Mouse (Mus musculus) hindbrain, embryonic 10.5 days (tissue): ENCODE data around the gene Trim28. TPM values are rescaled to one million over a fixed set of nuclear protein-coding genes. Genes with fewer than 3 reads are reported as not detected.

Source experiments
- DNase-seq: peaks from one replicate; pipeline ENCODE4 v3.0.0-alpha.2; 2017; ENCODE audit warnings: low spot score
- H3K27ac ChIP-seq: fragments of 300-500 bp; sonication (generic); 2 replicates; pipeline ENCODE4 v1.5.1; 2016; ENCODE audit warnings: mild to moderate bottlenecking, moderate library complexity
- H3K27me3 ChIP-seq: fragments of 300-500 bp; sonication (generic); 2 replicates; pipeline ENCODE4 v1.6.1; 2016; ENCODE audit warnings: mild to moderate bottlenecking; ENCODE audit not compliant: poor library complexity, insufficient read depth, severe bottlenecking
- H3K36me3 ChIP-seq: fragments of 300-500 bp; sonication (generic); 2 replicates; pipeline ENCODE4 v1.6.1; 2016; ENCODE audit warnings: mild to moderate bottlenecking, moderate library complexity
- H3K4me1 ChIP-seq: fragments of 300-500 bp; sonication (generic); replicated peaks from 2 replicates; pipeline ENCODE4 v1.6.1; 2016; ENCODE audit warnings: mild to moderate bottlenecking
- H3K4me3 ChIP-seq: fragments of 300-500 bp; sonication (generic); 2 replicates; pipeline ENCODE4 v1.5.1; 2016; ENCODE audit warnings: mild to moderate bottlenecking, moderate library complexity
- H3K9me3 ChIP-seq: fragments of 300-500 bp; sonication (generic); 2 replicates; pipeline ENCODE4 v1.6.1; 2016; ENCODE audit warnings: mild to moderate bottlenecking, moderate library complexity
- WGBS: fragments of 180-500 bp; shearing (Covaris S2); methylation state at CpG from one replicate; pipeline ENCODE4 v1.1.7; 2016; 5-methylcytosine and 5-hydroxymethylcytosine counted together
- polyA plus RNA-seq: library from polyadenylated mRNA; unstranded; fragments of >200 nt; fragmentation: Nextera tagmentation; extraction: Ambion mirVana; gene quantifications from 2 replicates; pipeline ENCODE4 v1.2.1, GENCODE M21; 2016

Gene Trim28
- polyA plus RNA-seq, 1 experiment from 2014 or later, result 373 TPM

- H3K4me3 ChIP-seq, result peak overlapping the region; percentile 70
- peaks cover 26% of the 10 kb centered on the region for H3K27me3 ChIP-seq
- peaks cover 37% of the 10 kb centered on the region for H3K36me3 ChIP-seq
- WGBS, result 31% methylated on average over 57 of the region's 57 CpGs
- no peak overlapping the region for H3K27ac ChIP-seq
- DNase-seq, result no peak
- H3K4me1 ChIP-seq, result peaks cover 30% of the 10 kb centered on the region
- H3K9me3 ChIP-seq, result 0 out of 2 replicates have a peak, but pooled peaks cover 3% of the 10 kb centered on the region
These were observed 8.6 kb downstream of the Trim28 start for GRCm38 (mm10) chr7:13007341-13008092.

GRCm38 (mm10) chr7:13009143-13010004, 10.5 kb downstream of the Trim28 start:
- Histone ChIP-seq H3K9me3 (0 out of 2 replicates have a peak, but pooled peaks cover 3% of the 10 kb centered on the region), H3K4me3 (peak overlapping the region; percentile 70), H3K27me3 (peaks cover 26% of the 10 kb centered on the region), H3K27ac (peak overlapping the region; percentile 93), H3K36me3 (peaks cover 35% of the 10 kb centered on the region), H3K4me1 (peaks cover 30% of the 10 kb centered on the region)
- DNase-seq, result peak; percentile 98
- under 1% methylated on average over 42 of the region's 42 CpGs for WGBS

GRCm38 (mm10) chr7:13010005-13010908, 11.3 kb downstream of the Trim28 start, which contains the start of gene Zbtb45:
Gene Zbtb45 (minus strand): TSS chr7:13010034.
- Histone ChIP-seq H3K9me3 (0 out of 2 replicates have a peak, but pooled peaks cover 3% of the 10 kb centered on the region), H3K36me3 (peaks cover 28% of the 10 kb centered on the region), H3K4me1 (peaks cover 30% of the 10 kb centered on the region), H3K27ac (peak within 1 kb of the TSS; percentile 93), H3K4me3 (peak within 1 kb of the TSS; percentile 70), H3K27me3 (peaks cover 26% of the 10 kb centered on the region)
- WGBS, result 11% methylated on average over 26 of the region's 26 CpGs
- peak; percentile 38 for DNase-seq

GRCm38 (mm10) chr7:13013671-13014070, 14.8 kb downstream of the Trim28 start:
- WGBS, result 63% methylated on average over 4 of the region's 4 CpGs

GRCm38 (mm10) chr7:13014275-13014839, 15.4 kb downstream of the Trim28 start:
- Histone ChIP-seq H3K27me3 (no peaks in the 10 kb centered on the region), H3K36me3 (no peaks in the 10 kb centered on the region), H3K9me3 (0 out of 2 replicates have a peak, but pooled peaks cover 3% of the 10 kb centered on the region), H3K4me3 (no peak overlapping the region), H3K4me1 (peaks cover 13% of the 10 kb centered on the region), H3K27ac (no peak overlapping the region)
- no peak for DNase-seq
- WGBS, result 33% methylated on average over 6 of the region's 6 CpGs

More at GRCm38 (mm10) chr7:13013671-13014070, 14.8 kb downstream of the Trim28 start:
- Histone ChIP-seq H3K4me1 (peaks cover 17% of the 10 kb centered on the region), H3K27ac (no peak overlapping the region), H3K36me3 (no peaks in the 10 kb centered on the region), H3K27me3 (peaks cover under 1% of the 10 kb centered on the region; the same call in 1 of the 2 replicates), H3K9me3 (0 out of 2 replicates have a peak, but pooled peaks cover 3% of the 10 kb centered on the region), H3K4me3 (no peak overlapping the region)
- DNase-seq, result no peak

- 91% methylated on average over 1 of the region's 1 CpGs for WGBS
- DNase-seq, result no peak
- H3K36me3 ChIP-seq, result no peaks in the 10 kb centered on the region
- peaks cover 12% of the 10 kb centered on the region for H3K4me1 ChIP-seq
- no peaks in the 10 kb centered on the region for H3K9me3 ChIP-seq
- no peaks in the 10 kb centered on the region for H3K27me3 ChIP-seq
- H3K27ac ChIP-seq, result no peak overlapping the region
- no peak overlapping the region for H3K4me3 ChIP-seq
These were observed 16.3 kb downstream of the Trim28 start for GRCm38 (mm10) chr7:13015217-13015616.

GRCm38 (mm10) chr7:13022773-13023535, 24.0 kb downstream of the Trim28 start:
- no peaks in the 10 kb centered on the region for H3K9me3 ChIP-seq

GRCm38 (mm10) chr7:13023928-13024731, 25.2 kb downstream of the Trim28 start:
- under 1% methylated on average over 91 of the region's 95 CpGs for WGBS
- peaks cover 41% of the 10 kb centered on the region for H3K36me3 ChIP-seq

More at GRCm38 (mm10) chr7:13022773-13023535, 24.0 kb downstream of the Trim28 start:
- Histone ChIP-seq H3K4me3 (peak overlapping the region; percentile 97), H3K36me3 (peaks cover 29% of the 10 kb centered on the region), H3K27ac (peak overlapping the region; percentile 99), H3K4me1 (peaks cover 32% of the 10 kb centered on the region), H3K27me3 (no peaks in the 10 kb centered on the region)
- DNase-seq, result peak; percentile 92
- WGBS, result 4% methylated on average over 31 of the region's 31 CpGs

GRCm38 (mm10) chr7:13024805-13025204, 25.9 kb downstream of the Trim28 start:
- DNase-seq, result peak; percentile 83
- Histone ChIP-seq H3K9me3 (no peaks in the 10 kb centered on the region), H3K4me3 (peak overlapping the region; percentile 97), H3K36me3 (peaks cover 47% of the 10 kb centered on the region), H3K4me1 (peaks cover 32% of the 10 kb centered on the region), H3K27ac (peak overlapping the region; percentile 99), H3K27me3 (no peaks in the 10 kb centered on the region)
- 0% methylated on average over 44 of the region's 44 CpGs for WGBS

More at GRCm38 (mm10) chr7:13023928-13024731, 25.2 kb downstream of the Trim28 start:
- no peaks in the 10 kb centered on the region for H3K9me3 ChIP-seq
- DNase-seq, result peak; percentile 97
- H3K27ac ChIP-seq, result peak overlapping the region; percentile 99
- H3K27me3 ChIP-seq, result no peaks in the 10 kb centered on the region
- peaks cover 32% of the 10 kb centered on the region for H3K4me1 ChIP-seq
- peak overlapping the region; percentile 97 for H3K4me3 ChIP-seq

GRCm38 (mm10) chr7:13025511-13026112, 26.7 kb downstream of the Trim28 start:
- peak overlapping the region; percentile 97 for H3K4me3 ChIP-seq
- no peaks in the 10 kb centered on the region for H3K27me3 ChIP-seq
- peaks cover 55% of the 10 kb centered on the region for H3K36me3 ChIP-seq
- no peak for DNase-seq
- no peaks in the 10 kb centered on the region for H3K9me3 ChIP-seq
- H3K4me1 ChIP-seq, result peaks cover 32% of the 10 kb centered on the region
- peak overlapping the region; percentile 99 for H3K27ac ChIP-seq
- WGBS, result 36% methylated on average over 4 of the region's 4 CpGs
